Mouse (Mus musculus) liver, embryonic 14.5 days (tissue): ENCODE measurements around the gene Kat6b. TPM values are rescaled to one million over a fixed set of nuclear protein-coding genes. Genes with fewer than 3 reads are reported as not detected.

Source experiments
- ATAC-seq: fragments of 200-750 bp; cut with Nextera tagmentation; 2 replicates; pipeline ENCODE4 v1.8.0; 2017; ENCODE audit warnings: moderate number of reproducible peaks, mild to moderate bottlenecking, moderate library complexity; ENCODE audit not compliant: insufficient read depth
- DNase-seq, 3 experiments: peaks; one replicate each; pipeline ENCODE4 v3.0.0-alpha.2; 2012 to 2013; ENCODE audit warnings: low read depth in 3 of 3, low spot score in 3 of 3
- H3K27ac ChIP-seq: fragments of 300-500 bp; sonication (generic); 2 replicates; pipeline ENCODE4 v1.5.1; 2014; ENCODE audit warnings: moderate library complexity, mild to moderate bottlenecking, control low read depth, inconsistent platforms
- H3K27me3 ChIP-seq: fragments of 300-500 bp; sonication (generic); 2 replicates; pipeline ENCODE4 v1.6.1; 2014; ENCODE audit warnings: mild to moderate bottlenecking, low read length, moderate library complexity; ENCODE audit not compliant: control insufficient read depth, insufficient read depth
- H3K36me3 ChIP-seq: fragments of 300-500 bp; sonication (generic); replicated peaks from 2 replicates; pipeline ENCODE4 v1.6.1; 2014; ENCODE audit warnings: low read depth; ENCODE audit not compliant: control insufficient read depth, insufficient read depth
- H3K4me1 ChIP-seq, 2 experiments: fragments of 200-500 bp in 1 of 2; fragments of 300-500 bp in 1 of 2; sonication (generic) in 1 of 2; replicated peaks; 2 replicates each; pipeline ENCODE4 v1.6.1; 2012 to 2014; ENCODE audit warnings: antibody characterized with exemption in 1 of 2, inconsistent platforms in 1 of 2, low read length in 1 of 2; ENCODE audit not compliant: control insufficient read depth in 2 of 2, insufficient read depth in 2 of 2
- H3K4me2 ChIP-seq: fragments of 300-500 bp; sonication (generic); 2 replicates; pipeline ENCODE4 v1.6.1; 2014; ENCODE audit warnings: low read depth, mild to moderate bottlenecking, control low read depth, moderate library complexity
- H3K4me3 ChIP-seq, 2 experiments: fragments of 200-500 bp in 1 of 2; fragments of 300-500 bp in 1 of 2; sonication (generic) in 1 of 2; 2 replicates each; pipeline ENCODE4 v1.5.1; 2012 to 2014; ENCODE audit warnings: low read depth in 2 of 2, low read length in 2 of 2, mild to moderate bottlenecking in 2 of 2, control low read depth in 1 of 2, inconsistent platforms in 1 of 2, moderate library complexity in 1 of 2; ENCODE audit not compliant: insufficient read depth in 1 of 2
- H3K9ac ChIP-seq: fragments of 300-500 bp; sonication (generic); replicated peaks from 2 replicates; pipeline ENCODE4 v1.6.1; 2014; ENCODE audit warnings: mild to moderate bottlenecking, control low read depth, moderate library complexity
- H3K9me3 ChIP-seq: fragments of 300-500 bp; sonication (generic); 2 replicates; pipeline ENCODE4 v1.6.1; 2016; ENCODE audit warnings: low read length, mixed read lengths; ENCODE audit not compliant: control insufficient read depth
- CTCF ChIP-seq: IDR thresholded peaks from 2 replicates; pipeline ENCODE4 v1.5.1; 2016; ENCODE audit warnings: antibody characterized with exemption, low read depth, control low read depth
- EP300 ChIP-seq: IDR thresholded peaks from 2 replicates; pipeline ENCODE4 v1.6.1; 2016; ENCODE audit warnings: antibody characterized with exemption, low read depth
- WGBS: fragments of 180-500 bp; shearing (Covaris S2); extraction: QIAGEN DNeasy Blood & Tissue Kit; methylation state at CpG from one replicate; pipeline ENCODE4 v1.1.7; 2014; ENCODE audit not compliant: insufficient replicate concordance; 5-methylcytosine and 5-hydroxymethylcytosine counted together
- polyA plus RNA-seq, 2 experiments: library from polyadenylated mRNA; depleted of rRNA in 1 of 2; stranded (reverse) in 1 of 2; unstranded in 1 of 2; fragments of >200 nt; fragmentation: Nextera tagmentation in 1 of 2; extraction: Ambion mirVana in 1 of 2; gene quantifications; 2 replicates each; pipeline versions ENCODE4 v1.2.1 to v1.2.3; 2012 to 2014

Kat6b gene
- polyA plus RNA-seq, 2 experiments = 0.93 to 1.4 TPM

DNA sequence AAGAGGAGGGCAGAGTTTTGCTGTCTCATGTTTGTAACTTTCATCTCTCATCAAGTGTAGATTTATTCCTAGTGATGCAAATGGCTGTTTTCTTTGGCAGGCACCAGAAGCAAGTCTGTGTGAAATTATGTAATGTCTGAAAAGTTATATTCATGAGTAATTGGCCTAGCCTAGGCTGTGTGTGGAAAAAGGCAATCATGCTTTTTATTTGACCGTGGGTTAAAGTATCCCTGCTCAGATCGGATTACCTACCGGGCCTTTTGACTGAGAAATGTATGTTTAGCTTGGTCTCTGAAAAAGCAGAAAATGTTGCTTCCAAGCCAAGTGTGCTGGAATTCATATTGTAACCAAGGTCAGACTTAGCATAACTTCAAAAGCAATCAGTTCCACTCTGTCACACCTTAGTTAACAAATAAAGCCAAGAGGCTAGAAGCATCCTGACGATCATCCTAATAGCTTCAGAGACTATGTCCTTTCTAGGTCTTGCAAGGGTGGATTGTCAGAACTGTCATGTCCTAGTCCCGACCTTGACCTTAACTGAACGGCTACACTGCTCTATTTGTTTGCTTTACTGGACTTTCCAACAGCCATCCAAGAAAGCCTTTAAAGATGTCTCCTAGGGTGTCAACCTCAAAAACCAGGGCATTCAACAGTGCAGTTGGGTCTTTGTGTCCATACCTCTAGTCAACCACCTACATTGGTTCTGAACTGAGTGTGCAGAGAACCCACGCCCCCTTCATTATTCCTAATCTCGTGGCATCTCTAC is 111.9 kb downstream of the Kat6b start:
- 74% methylated on average over 8 of the region's 8 CpGs for WGBS
- DNase-seq = no peak
- Histone ChIP-seq H3K4me3 (no peak overlapping the region), H3K4me2 (no peak overlapping the region), H3K9ac (no peak overlapping the region), H3K36me3 (no peaks in the 10 kb centered on the region), H3K27ac (no peak overlapping the region), H3K4me1 (peaks cover 0 to 2% of the 10 kb centered on the region in 2 experiments; a peak in 1 of 4 replicates), H3K27me3 (no peaks in the 10 kb centered on the region), H3K9me3 (no peaks in the 10 kb centered on the region; the same call in 1 of the 2 replicates)
- no peak for ATAC-seq
- no peak for TF ChIP-seq EP300
- TF ChIP-seq CTCF = no peak

DNA sequence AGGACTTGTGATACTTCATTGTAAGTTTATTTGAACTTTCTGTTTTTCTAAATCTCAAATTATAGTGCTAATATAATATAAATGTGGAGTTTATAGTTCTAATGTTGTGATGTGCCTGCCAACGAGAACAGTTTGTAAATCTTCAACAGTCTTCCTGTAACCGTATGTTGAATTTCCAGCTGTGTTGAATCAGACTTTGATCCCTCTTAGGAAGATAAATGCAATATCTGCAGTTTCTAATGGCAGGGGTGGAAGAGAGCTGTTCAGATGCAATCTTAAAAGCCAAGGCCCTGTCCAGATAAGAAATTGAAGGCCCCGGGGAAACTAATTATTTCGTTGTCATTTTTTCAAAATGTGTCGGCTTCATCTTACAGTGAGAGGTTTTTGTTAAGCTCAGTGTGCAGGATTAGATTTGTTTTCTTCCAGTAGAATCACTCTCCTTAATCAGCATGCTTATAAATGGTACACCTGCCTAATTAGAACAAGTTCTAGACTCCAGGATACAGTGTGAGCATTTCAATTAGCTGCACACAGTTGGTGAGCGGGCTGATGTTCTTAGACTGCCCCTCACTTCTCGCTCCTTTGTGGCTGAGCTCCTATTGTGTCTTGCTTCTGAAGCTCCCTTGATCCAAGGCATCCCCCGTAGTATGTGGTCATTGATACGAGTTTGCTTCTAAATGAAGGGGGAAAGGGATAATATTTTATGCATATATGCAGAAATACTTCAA is 118.4 kb downstream of the Kat6b start:
- Histone ChIP-seq H3K27me3 (no peaks in the 10 kb centered on the region), H3K4me3 (no peak overlapping the region), H3K9me3 (no peaks in the 10 kb centered on the region), H3K36me3 (no peaks in the 10 kb centered on the region), H3K9ac (no peak overlapping the region), H3K4me1 (peaks cover 22 to 41% of the 10 kb centered on the region in 2 experiments), H3K4me2 (0 out of 2 replicates have a peak overlapping the region, but pooled peaks have one; percentile 6), H3K27ac (no peak overlapping the region)
- no peak for DNase-seq
- WGBS = 42% methylated on average over 9 of the region's 9 CpGs
- ATAC-seq = no peak
- TF ChIP-seq CTCF = no peak
- TF ChIP-seq EP300 = no peak

DNA sequence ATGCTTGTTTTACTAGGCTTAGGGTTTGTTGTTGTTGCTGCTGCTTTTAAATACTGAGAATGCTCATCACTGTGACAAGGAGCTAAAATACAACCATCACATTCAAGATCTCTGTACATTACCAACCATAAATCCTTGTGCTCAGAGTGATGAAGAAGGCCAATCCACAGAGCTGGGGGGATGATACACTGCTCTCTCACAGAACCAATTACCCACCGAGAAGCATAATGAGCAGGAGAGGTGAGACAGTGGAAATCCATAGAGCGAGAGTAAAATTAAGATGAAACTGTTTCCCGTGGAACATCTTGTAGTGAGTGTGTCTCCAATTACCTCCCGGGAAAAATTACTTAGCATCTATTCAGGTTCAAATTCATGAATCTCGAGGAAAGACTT is 118.9 kb downstream of the Kat6b start:
- peak overlapping the region; percentile 44 for H3K4me2 ChIP-seq
- ATAC-seq = no peak
- 65% methylated on average over 5 of the region's 5 CpGs for WGBS
- no peak overlapping the region for H3K27ac ChIP-seq
- no peaks in the 10 kb centered on the region for H3K36me3 ChIP-seq
- no peak for DNase-seq
- peaks cover 22 to 41% of the 10 kb centered on the region in 2 experiments for H3K4me1 ChIP-seq
- no peak overlapping the region for H3K9ac ChIP-seq
- no peaks in the 10 kb centered on the region for H3K9me3 ChIP-seq
- no peak overlapping the region for H3K4me3 ChIP-seq
- TF ChIP-seq EP300 (no peak), CTCF (no peak)
- H3K27me3 ChIP-seq = no peaks in the 10 kb centered on the region

DNA sequence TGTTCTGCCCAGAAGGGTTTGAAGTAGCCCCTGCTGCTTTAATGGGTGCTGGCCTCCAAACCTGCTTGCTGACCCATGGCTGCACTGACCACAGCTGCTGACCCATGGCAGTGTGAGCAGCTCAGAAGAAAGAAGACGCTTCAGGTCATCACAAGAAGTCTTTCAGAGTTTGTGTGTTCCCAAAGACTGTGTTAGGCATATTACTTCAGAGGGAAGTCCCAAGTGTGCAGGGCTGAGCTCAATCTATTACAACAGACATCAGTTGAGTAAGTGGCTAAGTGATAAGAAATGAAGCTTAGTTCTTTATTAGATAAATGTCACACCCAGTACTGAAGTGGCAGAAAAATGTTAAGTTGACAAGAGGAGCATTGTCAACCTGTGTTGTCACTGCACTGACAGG is 119.4 kb downstream of the Kat6b start:
- WGBS = 28% methylated on average over 1 of the region's 1 CpGs
- ATAC-seq (peak; percentile 81), DNase-seq (peak; percentile 19 to 48 (median 32))
- peaks cover 22 to 41% of the 10 kb centered on the region in 2 experiments for H3K4me1 ChIP-seq
- H3K4me3 ChIP-seq = no peak overlapping the region
- no peaks in the 10 kb centered on the region for H3K36me3 ChIP-seq
- H3K27me3 ChIP-seq = no peaks in the 10 kb centered on the region
- H3K27ac ChIP-seq = no peak overlapping the region
- H3K9me3 ChIP-seq = no peaks in the 10 kb centered on the region
- H3K4me2 ChIP-seq = peak overlapping the region; percentile 44
- TF ChIP-seq EP300 = peak; percentile 75
- TF ChIP-seq CTCF = no peak
- 0 out of 2 replicates have a peak overlapping the region, but pooled peaks have one; percentile 38 for H3K9ac ChIP-seq

DNA sequence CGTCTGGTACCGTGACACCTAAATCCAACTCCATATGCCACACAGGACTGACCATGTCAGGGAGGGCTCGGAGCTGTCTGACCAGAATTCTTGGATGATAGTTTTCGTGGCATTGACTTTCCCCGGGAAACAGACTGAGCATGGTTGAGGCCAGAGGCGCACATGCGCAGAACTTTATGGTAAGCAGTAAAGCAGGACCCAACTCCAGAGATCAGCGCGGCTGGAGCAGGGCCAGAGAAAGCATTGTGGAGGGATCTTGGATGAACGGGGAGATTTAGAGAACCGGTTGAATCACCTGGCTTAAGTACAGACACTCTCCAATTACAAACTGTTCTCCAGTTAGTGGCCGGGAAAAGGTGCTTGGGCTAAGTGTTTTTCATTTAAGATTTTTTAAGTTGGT is 120.9 kb downstream of the Kat6b start:
- H3K4me3 ChIP-seq = no peak overlapping the region
- H3K27ac ChIP-seq = no peak overlapping the region
- TF ChIP-seq CTCF = no peak
- no peak for TF ChIP-seq EP300
- DNase-seq (no peak), ATAC-seq (no peak)
- H3K36me3 ChIP-seq = no peaks in the 10 kb centered on the region
- H3K9ac ChIP-seq = no peak overlapping the region
- no peaks in the 10 kb centered on the region for H3K27me3 ChIP-seq
- 89% methylated on average over 12 of the region's 12 CpGs for WGBS
- H3K9me3 ChIP-seq = no peaks in the 10 kb centered on the region
- H3K4me2 ChIP-seq = no peak overlapping the region
- H3K4me1 ChIP-seq = peaks cover 22 to 41% of the 10 kb centered on the region in 2 experiments
